Mouse (Mus musculus) liver, embryonic 12.5 days (tissue): ENCODE results near the gene Ttc13. TPM values are rescaled to one million over a fixed set of nuclear protein-coding genes. Genes with fewer than 3 reads are reported as not detected.

ENCODE experiments used
- polyA plus RNA-seq: library from polyadenylated mRNA; unstranded; fragments of >200 nt; fragmentation: Nextera tagmentation; extraction: Ambion mirVana; gene quantifications from 2 replicates; pipeline ENCODE4 v1.2.1, GENCODE M21; 2016

The Ttc13 gene
- polyA plus RNA-seq, 1 experiment from 2014 or later = 32.4 TPM

Other genes starting within 250 kb of the Ttc13 start
- 23.8 and 25.2 TPM in 2 replicates for gene Cog2, start 201.2 kb downstream of the Ttc13 start, polyA plus RNA-seq
- gene Agt, start 152.3 kb downstream of the Ttc13 start, polyA plus RNA-seq = 23.3 and 25.9 TPM in 2 replicates
- 0.05 TPM in 1 of 2 replicates, not detected in the other for gene Capn9, start 145.9 kb downstream of the Ttc13 start, polyA plus RNA-seq
- 9.4 and 10.2 TPM in 2 replicates for gene 2310022B05Rik, start 58.6 kb downstream of the Ttc13 start, polyA plus RNA-seq
- gene Arv1, start 156 bp upstream of the Ttc13 start, polyA plus RNA-seq = 13.3 TPM in 2 replicates
- gene Fam89a, start 29.8 kb upstream of the Ttc13 start, polyA plus RNA-seq = 2.9 and 3.2 TPM in 2 replicates
- gene Trim67, start 71.1 kb upstream of the Ttc13 start, polyA plus RNA-seq = 0.01 and 0.05 TPM in 2 replicates
- 62.3 and 66.2 TPM in 2 replicates for gene Gnpat, start 141.1 kb upstream of the Ttc13 start, polyA plus RNA-seq
- gene 2810004N23Rik, start 141.1 kb upstream of the Ttc13 start, polyA plus RNA-seq = 39.6 and 40.8 TPM in 2 replicates
- gene Exoc8, start 175.7 kb upstream of the Ttc13 start, polyA plus RNA-seq = 9.4 and 10.5 TPM in 2 replicates
- 11.1 and 12.4 TPM in 2 replicates for gene Sprtn, start 175.9 kb upstream of the Ttc13 start, polyA plus RNA-seq
- gene Egln1, start 227.3 kb upstream of the Ttc13 start, polyA plus RNA-seq = 4.3 TPM in 2 replicates